Mouse (Mus musculus) kidney, adult 9 months (tissue): Measurements from ENCODE around the gene Car12.
"Not testable (repeated sequence)": the region's sequence is repeated elsewhere in the genome, so short reads cannot be mapped to it uniquely, and the experiment has no call there.

Experiments used
- DNase-seq: peaks from one replicate; pipeline ENCODE4 v3.0.0; 2022

Car12 gene

GRCm38 (mm10) chr9:66784552-66784951 is 71.1 kb downstream of the Car12 start:
- DNase-seq = not testable (repeated sequence)

DNA sequence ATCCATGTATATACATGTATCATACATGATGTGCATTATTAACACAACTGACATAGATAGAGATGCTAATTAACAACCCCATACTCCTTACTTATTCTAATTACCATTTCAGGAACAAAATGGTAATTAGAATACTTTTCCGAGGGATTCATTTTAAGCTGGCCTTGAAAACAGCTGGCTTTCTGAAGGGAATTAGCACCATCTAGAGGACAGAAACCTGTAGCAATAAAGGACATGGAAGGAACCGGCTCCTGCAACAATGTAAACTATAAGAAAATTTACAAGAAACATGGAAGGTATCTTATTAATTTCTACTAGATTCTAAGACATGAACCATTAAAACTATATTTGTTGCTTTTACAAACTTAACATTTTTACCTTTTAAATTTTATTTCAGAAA is 74.3 kb downstream of the Car12 start:
- DNase-seq = peak; percentile 74

DNA sequence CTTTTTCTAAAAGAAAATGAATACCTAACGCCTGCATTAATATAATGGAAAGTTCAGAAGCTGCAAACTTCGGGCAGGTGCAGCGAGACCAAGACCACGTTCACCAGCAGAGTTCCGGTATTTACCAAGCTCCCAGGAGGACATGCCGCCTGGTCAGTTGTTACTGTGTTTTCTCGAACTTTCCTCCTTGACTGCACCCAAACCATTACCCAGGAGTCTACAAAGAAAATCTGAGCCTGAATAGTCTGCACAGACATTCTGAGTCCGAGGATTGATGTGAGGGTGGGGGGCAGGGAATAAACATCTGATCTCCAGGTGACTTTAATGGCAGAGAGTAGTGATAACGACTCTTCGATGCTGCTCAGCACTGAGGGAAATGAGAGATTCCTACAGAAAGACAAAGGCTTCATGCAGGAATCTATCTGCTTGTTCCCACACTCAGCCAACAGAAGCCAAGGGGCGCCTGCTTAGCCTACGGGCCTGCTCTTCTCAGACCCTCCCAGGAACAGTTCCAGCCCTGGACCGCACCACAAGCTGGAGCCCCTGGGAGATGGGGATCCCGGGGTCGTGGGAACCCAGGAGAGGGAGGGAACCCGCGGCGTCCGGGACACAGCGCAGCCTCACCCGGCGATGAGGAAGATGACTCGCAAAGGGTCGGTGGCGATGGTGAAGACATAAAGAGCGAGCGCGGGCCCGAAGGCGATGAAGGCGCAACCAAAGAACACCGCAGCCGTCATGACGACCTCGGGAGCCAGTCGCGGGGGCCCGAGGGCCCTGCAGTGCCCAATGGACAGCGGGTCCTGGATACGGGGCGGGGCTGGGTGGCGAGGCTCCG is 81.4 kb downstream of the Car12 start:
- DNase-seq = no peak

GRCm38 (mm10) chr9:66795464-66796324 is 82.2 kb downstream of the Car12 start, which contains the start of gene Aph1b:
Gene Aph1b (minus strand): TSS chr9:66795490.
- DNase-seq = peak; percentile 99

GRCm38 (mm10) chr9:66796739-66797138 is 83.3 kb downstream of the Car12 start, which contains the start of gene Gm10647:
Gene Gm10647 (plus strand): TSS chr9:66797039.
- no peak for DNase-seq

- DNase-seq = no peak
These were observed 88.5 kb downstream of the Car12 start for GRCm38 (mm10) chr9:66801947-66802346.

DNA sequence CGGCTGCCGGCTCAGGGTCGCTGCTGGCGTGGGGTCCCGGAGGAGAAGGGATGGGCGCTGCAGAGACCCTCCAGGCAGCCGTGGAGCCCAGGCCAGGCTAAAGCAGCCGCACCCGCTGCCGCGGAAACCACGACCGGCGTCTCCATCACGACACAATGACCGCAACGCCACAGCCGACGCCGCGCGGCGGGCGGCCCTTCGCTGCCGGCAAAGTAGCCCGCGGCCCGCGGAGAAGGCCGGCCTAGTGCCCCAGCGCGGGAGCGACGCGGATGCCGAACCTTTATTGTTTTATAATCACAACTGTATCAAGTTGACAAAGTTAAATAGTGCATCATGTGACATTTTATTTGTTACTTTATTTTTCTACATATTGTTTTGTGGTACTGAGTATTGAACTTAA is 92.5 kb downstream of the Car12 start:
- not testable (repeated sequence) for DNase-seq

GRCm38 (mm10) chr9:66813392-66813791 is 99.9 kb downstream of the Car12 start:
- no peak for DNase-seq
